Mouse (Mus musculus): ENCODE data around the gene Ncoa6.

GRCm38 (mm10) chr2:155436445-155436844, 37.2 kb downstream of the Ncoa6 start:
- TF ChIP-seq CTCF (IDR thresholded peaks at IDR 0.05; ENCODE audit: insufficient read depth, low read depth, low read length) (no peak), POLR2A (IDR thresholded peaks at IDR 0.05; ENCODE audit: insufficient read depth, low read depth, low read length) (no peak)
